Mouse (Mus musculus): ENCODE data around the gene D2hgdh.

Gene D2hgdh

GRCm38 (mm10) chr1:93824609-93825008 is at the start of gene D2hgdh:
D2hgdh (plus strand) TSS chr1:93824909.
- DNase-seq, result no peak

GRCm38 (mm10) chr1:93776686-93777085 is 48.0 kb upstream of the D2hgdh start:
- no peak for DNase-seq

- DNase-seq, result no peak
Observed at GRCm38 (mm10) chr1:93786912-93787311, 37.8 kb upstream of the D2hgdh start.

- no peak for DNase-seq
Observed at GRCm38 (mm10) chr1:93794526-93794925, 30.2 kb upstream of the D2hgdh start.

- no peak for DNase-seq
Observed at GRCm38 (mm10) chr1:93795886-93796285, 28.8 kb upstream of the D2hgdh start.

GRCm38 (mm10) chr1:93800670-93801503 is 23.8 kb upstream of the D2hgdh start:
- no peak for DNase-seq

- DNase-seq, result peak; percentile 93 to 95
Observed at GRCm38 (mm10) chr1:93801741-93802238, 22.9 kb upstream of the D2hgdh start, which contains the start of gene Dtymk. Dtymk (minus strand) TSS chr1:93801934.

- DNase-seq, result no peak
Observed at GRCm38 (mm10) chr1:93802771-93803170, 21.9 kb upstream of the D2hgdh start.

GRCm38 (mm10) chr1:93803556-93804507 is 20.9 kb upstream of the D2hgdh start, which contains the start of gene Ing5:
Ing5 (plus strand) TSS chr1:93803965.
- peak; percentile 98 to 100 for DNase-seq

- DNase-seq, result no peak
Observed at GRCm38 (mm10) chr1:93804818-93805217, 19.9 kb upstream of the D2hgdh start.

- DNase-seq, result no peak
Observed at GRCm38 (mm10) chr1:93805221-93805951, 19.3 kb upstream of the D2hgdh start.

- DNase-seq, result no peak
Observed at GRCm38 (mm10) chr1:93808871-93809270, 15.8 kb upstream of the D2hgdh start.

GRCm38 (mm10) chr1:93810011-93810410 is 14.7 kb upstream of the D2hgdh start:
- no peak for DNase-seq

- no peak for DNase-seq
Observed at GRCm38 (mm10) chr1:93811495-93812039, 13.1 kb upstream of the D2hgdh start.

GRCm38 (mm10) chr1:93817823-93818532 is 6.7 kb upstream of the D2hgdh start:
- DNase-seq, result no peak

- no peak for DNase-seq
Observed at GRCm38 (mm10) chr1:93818722-93819121, 6.0 kb upstream of the D2hgdh start.

- DNase-seq, result no peak
Observed at GRCm38 (mm10) chr1:93823796-93824495, 763 bp upstream of the D2hgdh start.

- peak; percentile 96 for DNase-seq
Observed at GRCm38 (mm10) chr1:93825105-93825674, 481 bp downstream of the D2hgdh start.

GRCm38 (mm10) chr1:93825771-93826539 is 1.2 kb downstream of the D2hgdh start:
- DNase-seq, result no peak

- no peak for DNase-seq
Observed at GRCm38 (mm10) chr1:93826540-93826835, 1.8 kb downstream of the D2hgdh start.
